Mouse (Mus musculus): ENCODE measurements around the gene Vmn2r37. TPM values are rescaled to one million over a fixed set of nuclear protein-coding genes. Genes with fewer than 3 reads are reported as not detected.
"Not testable (repeated sequence)": the region's sequence is repeated elsewhere in the genome, so short reads cannot be mapped to it uniquely, and the experiment has no call there.

The Vmn2r37 gene
- polyA plus RNA-seq (2012) = not detected in 2 replicates

DNA sequence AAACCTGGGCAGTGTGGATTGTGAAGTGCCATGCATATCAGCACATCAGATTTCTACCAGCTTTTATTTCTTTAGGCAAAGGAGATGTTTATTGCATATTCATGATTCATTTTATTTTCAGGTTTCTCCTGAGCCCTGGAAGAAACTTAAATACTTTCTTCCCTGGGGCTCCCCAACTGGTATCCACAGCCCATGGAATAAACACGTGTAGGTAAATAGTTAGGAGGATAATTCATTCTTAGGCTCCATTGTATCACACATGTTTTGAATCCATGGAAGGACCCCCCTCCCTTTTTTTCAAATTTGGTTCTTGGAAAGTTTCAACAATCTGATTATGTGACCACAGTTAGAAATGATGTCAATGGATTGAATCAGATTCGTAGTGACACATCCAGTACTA lies at the start of gene Vmn2r37:
TSS of gene Vmn2r37 (minus strand) at position 101 of the 400 bp plus-strand sequence.
- not testable (repeated sequence) for H3K27me3 ChIP-seq (ENCODE audit: control insufficient read depth); H3K4me3 ChIP-seq (replicated peaks); H3K9me3 ChIP-seq (ENCODE audit: control insufficient read depth, low read length); H3K4me1 ChIP-seq (ENCODE audit: control insufficient read depth); H3K36me3 ChIP-seq (ENCODE audit: control insufficient read depth)

Other genes with a start within 250 kb of the Vmn2r37 start
- gene Vmn2r39, start 192.9 kb downstream of the Vmn2r37 start, polyA plus RNA-seq (2012) = not detected in 2 replicates
- 0.02 TPM in 1 of 2 replicates, not detected in the other for gene Vmn2r38, start 125.8 kb downstream of the Vmn2r37 start, polyA plus RNA-seq (2012)

Data from erythroblast, embryonic 14.5 days (primary cell).